Mouse (Mus musculus): ENCODE measurements around the gene Cdhr2.

Gene Cdhr2

DNA sequence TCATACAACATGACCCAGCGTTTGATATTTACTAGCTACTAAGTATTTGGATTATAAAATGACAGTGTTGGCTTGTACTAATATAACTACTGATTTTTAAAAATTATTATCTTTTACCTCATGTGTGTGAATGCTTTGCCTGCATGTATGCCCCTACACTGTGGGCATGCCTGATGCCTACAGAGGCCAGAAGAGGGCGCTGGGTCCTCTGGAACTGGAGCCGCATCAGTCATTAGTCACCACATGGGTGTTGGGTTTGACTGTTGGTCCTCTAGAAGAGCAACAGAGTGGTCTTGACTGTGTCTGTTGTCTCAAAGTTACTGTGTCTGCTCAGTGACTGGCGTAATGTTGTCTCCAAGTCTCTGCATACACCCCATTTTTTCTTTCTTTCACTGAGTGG lies 13.1 kb downstream of the Cdhr2 start:
- no peaks in the 10 kb centered on the region for H3K27me3 ChIP-seq (ENCODE audit: control insufficient read depth, insufficient read depth, low read length, poor library complexity, severe bottlenecking)
- DNase-seq (ENCODE audit: low read depth, low spot score) = no peak
- H3K36me3 ChIP-seq (ENCODE audit: control insufficient read depth, insufficient read depth, low read length, poor library complexity, severe bottlenecking) = no peaks in the 10 kb centered on the region

GRCm38 (mm10) chr13:54714996-54715395 lies 13.7 kb downstream of the Cdhr2 start:
- Histone ChIP-seq H3K36me3 (ENCODE audit: control insufficient read depth, insufficient read depth, low read length, poor library complexity, severe bottlenecking) (no peaks in the 10 kb centered on the region), H3K27me3 (ENCODE audit: control insufficient read depth, insufficient read depth, low read length, poor library complexity, severe bottlenecking) (no peaks in the 10 kb centered on the region)
- DNase-seq (ENCODE audit: low read depth, low spot score) = no peak

DNA sequence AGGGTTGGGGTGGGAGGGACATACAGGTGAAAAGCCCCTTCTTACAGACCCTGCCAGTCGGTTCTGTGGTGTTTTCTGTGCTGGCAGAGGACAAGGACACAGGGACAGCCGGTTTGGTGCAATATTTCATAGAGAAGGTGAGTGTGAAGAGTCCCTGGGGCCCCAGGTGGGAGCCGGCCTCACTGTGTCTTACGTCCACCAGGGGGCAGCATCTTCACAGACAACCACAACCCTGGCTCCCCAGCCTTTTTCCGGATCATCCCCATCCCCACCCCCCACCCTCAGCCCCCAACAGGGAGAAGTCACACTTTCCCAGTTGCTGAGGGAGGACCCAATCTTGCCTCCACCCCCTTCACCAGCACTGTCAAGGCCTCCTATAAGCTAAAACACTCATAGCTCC lies 15.7 kb downstream of the Cdhr2 start:
- H3K36me3 ChIP-seq (ENCODE audit: control insufficient read depth, insufficient read depth, low read length, poor library complexity, severe bottlenecking) = no peaks in the 10 kb centered on the region
- peak; percentile 79 for DNase-seq (ENCODE audit: low read depth, low spot score)
- H3K27me3 ChIP-seq (ENCODE audit: control insufficient read depth, insufficient read depth, low read length, poor library complexity, severe bottlenecking) = no peaks in the 10 kb centered on the region

DNA sequence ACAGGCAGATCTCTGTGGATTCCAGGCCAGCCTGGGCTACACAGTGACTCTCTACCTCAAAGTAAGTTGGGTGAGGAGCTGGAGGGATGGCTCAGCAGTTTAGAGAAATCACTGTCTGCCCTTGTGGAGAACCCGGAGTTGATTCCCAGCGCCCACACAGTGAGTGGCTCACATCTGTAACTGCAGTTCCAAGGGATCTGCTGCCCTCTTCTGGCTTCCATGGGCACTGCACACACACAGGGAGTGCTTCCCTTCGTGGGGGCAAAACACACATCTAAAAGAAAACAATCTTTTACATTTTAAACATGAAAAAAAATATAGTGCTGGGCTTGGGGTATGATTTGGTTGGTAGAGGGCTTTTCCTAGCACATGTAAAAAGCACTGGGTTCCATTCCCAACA lies 21.9 kb downstream of the Cdhr2 start:
- H3K36me3 ChIP-seq (ENCODE audit: control insufficient read depth, insufficient read depth, low read length, poor library complexity, severe bottlenecking) = no peaks in the 10 kb centered on the region
- H3K27me3 ChIP-seq (ENCODE audit: control insufficient read depth, insufficient read depth, low read length, poor library complexity, severe bottlenecking) = no peaks in the 10 kb centered on the region
- DNase-seq (ENCODE audit: low read depth, low spot score) = no peak

GRCm38 (mm10) chr13:54726131-54726530 lies 24.9 kb downstream of the Cdhr2 start:
- Histone ChIP-seq H3K27me3 (ENCODE audit: control insufficient read depth, insufficient read depth, low read length, poor library complexity, severe bottlenecking) (no peaks in the 10 kb centered on the region), H3K36me3 (ENCODE audit: control insufficient read depth, insufficient read depth, low read length, poor library complexity, severe bottlenecking) (no peaks in the 10 kb centered on the region)
- no peak for DNase-seq (ENCODE audit: low read depth, low spot score)

- Histone ChIP-seq H3K27me3 (ENCODE audit: control insufficient read depth, insufficient read depth, low read length, poor library complexity, severe bottlenecking) (no peaks in the 10 kb centered on the region), H3K36me3 (ENCODE audit: control insufficient read depth, insufficient read depth, low read length, poor library complexity, severe bottlenecking) (no peaks in the 10 kb centered on the region)
- no peak for DNase-seq (ENCODE audit: low read depth, low spot score)
Measured at GRCm38 (mm10) chr13:54736931-54737330, 35.7 kb downstream of the Cdhr2 start.

- Histone ChIP-seq H3K36me3 (ENCODE audit: control insufficient read depth, insufficient read depth, low read length, poor library complexity, severe bottlenecking) (no peaks in the 10 kb centered on the region), H3K27me3 (ENCODE audit: control insufficient read depth, insufficient read depth, low read length, poor library complexity, severe bottlenecking) (no peaks in the 10 kb centered on the region)
- DNase-seq (ENCODE audit: low read depth, low spot score) = no peak
Measured at GRCm38 (mm10) chr13:54737488-54738212, 36.4 kb downstream of the Cdhr2 start.

- Histone ChIP-seq H3K36me3 (ENCODE audit: control insufficient read depth, insufficient read depth, low read length, poor library complexity, severe bottlenecking) (no peaks in the 10 kb centered on the region), H3K27me3 (ENCODE audit: control insufficient read depth, insufficient read depth, low read length, poor library complexity, severe bottlenecking) (no peaks in the 10 kb centered on the region)
- no peak for DNase-seq (ENCODE audit: low read depth, low spot score)
Measured at GRCm38 (mm10) chr13:54738213-54738601, 36.9 kb downstream of the Cdhr2 start.

- Histone ChIP-seq H3K36me3 (ENCODE audit: control insufficient read depth, insufficient read depth, low read length, poor library complexity, severe bottlenecking) (no peaks in the 10 kb centered on the region), H3K27me3 (ENCODE audit: control insufficient read depth, insufficient read depth, low read length, poor library complexity, severe bottlenecking) (no peaks in the 10 kb centered on the region; the same call in 1 of the 2 replicates)
- no peak for DNase-seq (ENCODE audit: low read depth, low spot score)
Measured at GRCm38 (mm10) chr13:54746110-54746509, 44.8 kb downstream of the Cdhr2 start.

- no peak for DNase-seq (ENCODE audit: low read depth, low spot score)
- no peaks in the 10 kb centered on the region; the same call in 1 of the 2 replicates for H3K27me3 ChIP-seq (ENCODE audit: control insufficient read depth, insufficient read depth, low read length, poor library complexity, severe bottlenecking)
Measured at GRCm38 (mm10) chr13:54746896-54747295, 45.6 kb downstream of the Cdhr2 start.

DNA sequence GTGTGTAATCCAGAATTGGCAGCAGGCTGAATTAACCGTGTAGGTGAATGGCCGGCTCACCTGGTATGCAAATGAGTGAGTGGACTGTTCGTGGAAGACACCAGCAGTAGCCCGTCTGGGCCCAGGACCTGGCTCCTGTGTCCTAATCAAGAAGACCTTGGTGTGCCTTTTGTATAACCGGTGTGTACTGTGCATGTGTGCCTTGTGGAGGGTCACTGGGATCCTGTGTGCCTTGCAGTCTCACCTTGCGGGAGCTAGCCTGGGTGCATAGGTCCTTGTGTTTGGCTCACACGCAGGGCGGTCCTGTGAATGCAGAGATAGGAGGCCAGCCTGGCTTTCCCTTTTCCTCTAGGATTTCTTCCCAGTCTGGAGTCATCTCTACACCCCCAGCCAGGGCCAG lies 46.9 kb downstream of the Cdhr2 start:
- Histone ChIP-seq H3K27me3 (ENCODE audit: control insufficient read depth, insufficient read depth, low read length, poor library complexity, severe bottlenecking) (no peaks in the 10 kb centered on the region; the same call in 1 of the 2 replicates), H3K36me3 (ENCODE audit: control insufficient read depth, insufficient read depth, low read length, poor library complexity, severe bottlenecking) (no peaks in the 10 kb centered on the region)
- no peak for DNase-seq (ENCODE audit: low read depth, low spot score)

More at GRCm38 (mm10) chr13:54746896-54747295, 45.6 kb downstream of the Cdhr2 start:
- H3K36me3 ChIP-seq (ENCODE audit: control insufficient read depth, insufficient read depth, low read length, poor library complexity, severe bottlenecking) = no peaks in the 10 kb centered on the region

- DNase-seq (ENCODE audit: low read depth, low spot score) = no peak
- Histone ChIP-seq H3K36me3 (ENCODE audit: control insufficient read depth, insufficient read depth, low read length, poor library complexity, severe bottlenecking) (no peaks in the 10 kb centered on the region), H3K27me3 (ENCODE audit: control insufficient read depth, insufficient read depth, low read length, poor library complexity, severe bottlenecking) (no peaks in the 10 kb centered on the region; the same call in 1 of the 2 replicates)
Measured at GRCm38 (mm10) chr13:54748721-54749060, 47.4 kb downstream of the Cdhr2 start.

DNA sequence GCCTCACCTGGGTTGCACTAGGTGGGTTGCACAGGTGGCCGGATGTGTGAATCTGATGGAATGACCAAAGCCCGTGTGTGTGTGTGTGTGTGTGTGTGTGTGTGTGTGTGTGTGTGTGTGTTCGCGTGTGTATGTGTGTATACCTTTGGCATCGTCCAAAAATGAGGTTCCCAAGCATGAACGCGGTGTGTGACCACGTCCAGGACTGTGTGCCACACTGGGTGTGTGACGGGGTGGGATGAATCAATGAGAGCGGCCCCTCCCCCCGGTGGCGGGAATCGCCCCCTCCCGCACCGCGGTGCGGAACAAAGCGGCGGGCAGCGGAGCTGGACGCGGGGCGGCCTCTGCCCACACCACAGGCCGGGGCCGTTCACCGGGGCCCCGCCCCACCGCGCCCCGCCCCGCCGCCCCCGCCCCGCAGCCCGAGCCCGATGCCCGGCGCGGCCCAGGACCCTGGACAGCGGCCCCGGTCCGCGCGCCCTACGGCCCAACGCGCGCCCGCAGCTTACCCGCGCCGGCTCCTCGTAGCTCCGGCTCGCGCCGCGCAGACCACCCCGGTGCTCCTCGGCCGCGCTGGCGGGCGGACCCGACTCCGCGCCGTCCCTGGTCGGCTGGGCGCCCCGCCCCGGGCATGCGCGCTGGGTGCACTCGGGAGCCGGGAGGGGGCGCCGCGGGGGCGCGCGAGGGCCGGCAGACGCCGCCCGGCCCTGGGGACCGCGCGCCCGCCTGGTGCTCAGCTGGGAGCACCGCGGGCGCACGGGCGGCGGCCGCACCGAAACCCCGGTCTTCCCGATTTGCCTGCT lies 48.0 kb downstream of the Cdhr2 start:
- DNase-seq (ENCODE audit: low read depth, low spot score) = peak; percentile 11
- Histone ChIP-seq H3K36me3 (ENCODE audit: control insufficient read depth, insufficient read depth, low read length, poor library complexity, severe bottlenecking) (no peaks in the 10 kb centered on the region), H3K27me3 (ENCODE audit: control insufficient read depth, insufficient read depth, low read length, poor library complexity, severe bottlenecking) (no peaks in the 10 kb centered on the region; the same call in 1 of the 2 replicates)

- no peak for DNase-seq (ENCODE audit: low read depth, low spot score)
- no peaks in the 10 kb centered on the region for H3K36me3 ChIP-seq (ENCODE audit: control insufficient read depth, insufficient read depth, low read length, poor library complexity, severe bottlenecking)
- no peaks in the 10 kb centered on the region; the same call in 1 of the 2 replicates for H3K27me3 ChIP-seq (ENCODE audit: control insufficient read depth, insufficient read depth, low read length, poor library complexity, severe bottlenecking)
Measured at GRCm38 (mm10) chr13:54749864-54750411, 48.7 kb downstream of the Cdhr2 start, which contains the start of gene Gprin1. TSS of gene Gprin1 (minus strand) at chr13:54749874.

- Histone ChIP-seq H3K27me3 (ENCODE audit: control insufficient read depth, insufficient read depth, low read length, poor library complexity, severe bottlenecking) (no peaks in the 10 kb centered on the region; the same call in 1 of the 2 replicates), H3K36me3 (ENCODE audit: control insufficient read depth, insufficient read depth, low read length, poor library complexity, severe bottlenecking) (no peaks in the 10 kb centered on the region)
- DNase-seq (ENCODE audit: low read depth, low spot score) = peak; percentile 34
Measured at GRCm38 (mm10) chr13:54750699-54751098, 49.4 kb downstream of the Cdhr2 start.

Data from splenic B cell, adult 2 months (primary cell).